Mouse (Mus musculus): ENCODE results near the gene Slfn3. TPM values are rescaled to one million over a fixed set of nuclear protein-coding genes. Genes with fewer than 3 reads are reported as not detected.
"Not testable (repeated sequence)": the region's sequence is repeated elsewhere in the genome, so short reads cannot be mapped to it uniquely, and the experiment has no call there.

Slfn3 gene
- total RNA-seq, 1 experiment = 3.3 TPM

DNA sequence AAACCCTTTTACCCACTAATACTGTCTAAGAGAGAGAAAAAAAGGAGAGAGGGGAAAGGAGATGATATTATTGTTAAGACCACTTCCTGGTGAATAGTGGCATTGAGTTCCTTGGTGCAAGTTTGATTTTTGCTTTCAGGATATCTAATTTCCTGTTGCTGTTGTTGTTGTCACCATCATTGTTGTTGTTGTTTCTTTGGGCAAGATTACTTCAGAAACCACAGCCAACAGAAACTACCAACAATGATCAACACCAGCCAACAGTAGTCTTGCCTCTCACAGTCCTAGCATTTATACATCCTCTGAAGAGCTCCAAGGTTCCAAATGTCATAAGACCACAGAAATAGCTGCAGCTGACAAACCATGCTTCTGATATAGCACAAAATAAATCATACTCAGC is 13.9 kb downstream of the Slfn3 start:
- no peaks in the 10 kb centered on the region for H3K4me1 ChIP-seq (ENCODE audit: control insufficient read depth in 2 of 2, insufficient read depth in 2 of 2, low read length in 2 of 2, poor library complexity in 1 of 2)
- H3K9ac ChIP-seq (ENCODE audit: insufficient read depth, low read depth, low read length, poor library complexity, severe bottlenecking) = no peak overlapping the region
- in situ Hi-C loops (cut with MboI; ENCODE audit: low sequenced_read_pairs in 2 of 2, unreplicated experiment in 2 of 2) = loop anchor here in 1 of 2 experiments (25.0 kb wide), 1 partner anchor 93 kb away; the partner anchor contains the start of gene Slfn1
- H3K27ac ChIP-seq (ENCODE audit: insufficient read depth, low read depth, low read length, poor library complexity, severe bottlenecking) = no peak overlapping the region
- DNase-seq (ENCODE audit: low read depth, low spot score) = no peak
- H3K36me3 ChIP-seq (ENCODE audit: control insufficient read depth, insufficient read depth, low read length, poor library complexity, severe bottlenecking) = no peaks in the 10 kb centered on the region
- H3K9me3 ChIP-seq (ENCODE audit: control insufficient read depth, insufficient read depth, low read depth, low read length) = no peaks in the 10 kb centered on the region
- TF ChIP-seq ZC3H11A (IDR thresholded peaks at IDR 0.05; ENCODE audit: borderline replicate concordance, low read depth, low read length) = no peak
- TF ChIP-seq ZNF384 (IDR thresholded peaks at IDR 0.05; ENCODE audit: low read depth, low read length) = no peak
- no peak for TF ChIP-seq MAFK (IDR thresholded peaks at IDR 0.05; ENCODE audit: insufficient read depth, low read depth, low read length)
- TF ChIP-seq HCFC1 (IDR thresholded peaks at IDR 0.05; ENCODE audit: borderline replicate concordance, insufficient read depth, low read length) = no peak
- TF ChIP-seq CHD2 (IDR thresholded peaks at IDR 0.05; ENCODE audit: low read depth, low read length) = no peak
- no peak overlapping the region for H3K4me3 ChIP-seq (ENCODE audit: insufficient read depth in 1 of 2, low read depth in 1 of 2, low read length in 2 of 2, poor library complexity in 1 of 2, severe bottlenecking in 1 of 2)

DNA sequence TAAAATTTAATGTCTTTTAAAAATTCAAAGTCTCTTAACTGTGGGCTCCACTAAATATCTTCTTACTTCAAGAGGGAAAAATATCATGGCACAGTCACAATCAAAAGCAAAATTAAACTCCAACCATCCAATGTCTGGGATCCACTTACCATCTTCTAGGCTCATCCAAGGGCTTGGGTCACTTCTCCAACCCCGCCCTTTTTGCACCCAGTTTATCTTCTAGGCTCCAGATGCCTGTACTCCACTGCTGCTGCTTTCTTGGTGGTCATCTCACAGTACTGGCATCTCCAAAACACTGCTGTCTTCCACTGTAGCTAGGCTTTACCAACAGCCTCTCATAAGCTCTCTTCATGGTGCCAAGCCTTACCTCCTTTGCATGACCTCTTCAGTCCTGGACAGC is 25.0 kb downstream of the Slfn3 start:
- TF ChIP-seq ZNF384 (IDR thresholded peaks at IDR 0.05; ENCODE audit: low read depth, low read length) = no peak
- no peak for TF ChIP-seq CHD2 (IDR thresholded peaks at IDR 0.05; ENCODE audit: low read depth, low read length)
- no peak for TF ChIP-seq HCFC1 (IDR thresholded peaks at IDR 0.05; ENCODE audit: borderline replicate concordance, insufficient read depth, low read length)
- TF ChIP-seq ZC3H11A (IDR thresholded peaks at IDR 0.05; ENCODE audit: borderline replicate concordance, low read depth, low read length) = no peak
- no peak for TF ChIP-seq MAFK (IDR thresholded peaks at IDR 0.05; ENCODE audit: insufficient read depth, low read depth, low read length)
- H3K4me3 ChIP-seq (ENCODE audit: insufficient read depth in 1 of 2, low read depth in 1 of 2, low read length in 2 of 2, poor library complexity in 1 of 2, severe bottlenecking in 1 of 2) = no peak overlapping the region
- H3K36me3 ChIP-seq (ENCODE audit: control insufficient read depth, insufficient read depth, low read length, poor library complexity, severe bottlenecking) = no peaks in the 10 kb centered on the region
- in situ Hi-C loops (cut with MboI; ENCODE audit: low sequenced_read_pairs in 2 of 2, unreplicated experiment in 2 of 2) = loop anchor here in 1 of 2 experiments (25.0 kb wide), 1 partner anchor 104 kb away; the partner anchor contains the start of gene Slfn1
- H3K4me1 ChIP-seq (ENCODE audit: control insufficient read depth in 2 of 2, insufficient read depth in 2 of 2, low read length in 2 of 2, poor library complexity in 1 of 2) = no peaks in the 10 kb centered on the region
- no peak for DNase-seq (ENCODE audit: low read depth, low spot score)
- H3K9me3 ChIP-seq (ENCODE audit: control insufficient read depth, insufficient read depth, low read depth, low read length) = no peaks in the 10 kb centered on the region
- H3K9ac ChIP-seq (ENCODE audit: insufficient read depth, low read depth, low read length, poor library complexity, severe bottlenecking) = no peak overlapping the region
- no peak overlapping the region for H3K27ac ChIP-seq (ENCODE audit: insufficient read depth, low read depth, low read length, poor library complexity, severe bottlenecking)

DNA sequence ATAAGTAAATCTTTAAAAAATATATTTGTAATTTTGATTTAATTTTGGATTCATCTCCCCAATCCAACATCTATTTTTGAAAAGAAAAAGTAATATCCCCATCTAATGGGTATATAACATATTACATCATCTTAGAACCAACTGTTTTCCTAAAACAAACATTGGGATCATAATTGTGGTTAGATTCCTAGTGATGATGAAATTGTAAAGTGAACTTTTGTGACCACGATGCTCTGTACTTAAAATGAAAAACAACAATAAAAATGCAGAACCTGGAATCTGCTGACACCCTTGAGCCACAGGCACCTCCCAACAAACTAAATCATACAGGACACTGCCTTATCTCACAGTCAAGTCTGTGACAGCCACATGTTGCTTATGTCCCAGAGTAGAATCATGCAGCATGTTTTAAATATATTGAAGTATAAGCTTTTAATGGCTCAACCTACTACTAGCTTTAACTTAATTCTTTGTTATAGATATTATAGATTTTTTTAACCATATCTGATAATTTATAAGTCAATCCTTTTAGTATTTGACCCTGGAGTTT is 30.3 kb downstream of the Slfn3 start:
- no peak overlapping the region for H3K27ac ChIP-seq (ENCODE audit: insufficient read depth, low read depth, low read length, poor library complexity, severe bottlenecking)
- H3K9ac ChIP-seq (ENCODE audit: insufficient read depth, low read depth, low read length, poor library complexity, severe bottlenecking) = no peak overlapping the region
- TF ChIP-seq ZC3H11A (IDR thresholded peaks at IDR 0.05; ENCODE audit: borderline replicate concordance, low read depth, low read length) (no peak), HCFC1 (IDR thresholded peaks at IDR 0.05; ENCODE audit: borderline replicate concordance, insufficient read depth, low read length) (no peak), CHD2 (IDR thresholded peaks at IDR 0.05; ENCODE audit: low read depth, low read length) (no peak), MAFK (IDR thresholded peaks at IDR 0.05; ENCODE audit: insufficient read depth, low read depth, low read length) (no peak), ZNF384 (IDR thresholded peaks at IDR 0.05; ENCODE audit: low read depth, low read length) (no peak)
- no peaks in the 10 kb centered on the region for H3K4me1 ChIP-seq (ENCODE audit: control insufficient read depth in 2 of 2, insufficient read depth in 2 of 2, low read length in 2 of 2, poor library complexity in 1 of 2)
- H3K4me3 ChIP-seq (ENCODE audit: insufficient read depth in 1 of 2, low read depth in 1 of 2, low read length in 2 of 2, poor library complexity in 1 of 2, severe bottlenecking in 1 of 2) = no peak overlapping the region
- DNase-seq (ENCODE audit: low read depth, low spot score) = no peak
- in situ Hi-C loops (cut with MboI; ENCODE audit: low sequenced_read_pairs in 2 of 2, unreplicated experiment in 2 of 2) = loop anchor here in 1 of 2 experiments (25.0 kb wide), 1 partner anchor 109 kb away; the partner anchor contains the start of gene Slfn1
- H3K36me3 ChIP-seq (ENCODE audit: control insufficient read depth, insufficient read depth, low read length, poor library complexity, severe bottlenecking) = no peaks in the 10 kb centered on the region
- H3K9me3 ChIP-seq (ENCODE audit: control insufficient read depth, insufficient read depth, low read depth, low read length) = no peaks in the 10 kb centered on the region

DNA sequence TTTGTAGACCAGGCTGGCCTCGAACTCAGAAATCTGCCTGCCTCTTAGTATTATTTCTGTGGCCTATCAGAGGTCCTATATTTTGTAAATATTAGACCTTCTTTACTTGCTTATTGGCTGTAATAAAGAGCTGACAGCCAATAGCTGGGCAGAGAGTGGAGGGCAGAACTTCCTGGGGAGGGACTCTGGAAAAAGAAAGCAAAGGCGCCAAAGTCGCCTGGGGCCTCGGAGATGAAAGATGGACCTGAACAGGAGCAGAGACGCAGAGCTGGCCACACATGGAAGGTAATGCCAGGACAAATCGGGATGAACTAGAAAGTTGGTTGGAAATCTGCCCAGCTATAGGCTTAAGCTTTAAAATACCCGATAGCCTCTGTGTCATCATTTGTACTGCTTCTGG is 32.2 kb downstream of the Slfn3 start:
- DNase-seq (ENCODE audit: low read depth, low spot score) = no peak
- no peaks in the 10 kb centered on the region for H3K9me3 ChIP-seq (ENCODE audit: control insufficient read depth, insufficient read depth, low read depth, low read length)
- in situ Hi-C loops (cut with MboI; ENCODE audit: low sequenced_read_pairs in 2 of 2, unreplicated experiment in 2 of 2) = loop anchor here in 1 of 2 experiments (25.0 kb wide), 1 partner anchor 111 kb away; the partner anchor contains the start of gene Slfn1
- H3K4me3 ChIP-seq (ENCODE audit: insufficient read depth in 1 of 2, low read depth in 1 of 2, low read length in 2 of 2, poor library complexity in 1 of 2, severe bottlenecking in 1 of 2) = no peak overlapping the region
- H3K4me1 ChIP-seq (ENCODE audit: control insufficient read depth in 2 of 2, insufficient read depth in 2 of 2, low read length in 2 of 2, poor library complexity in 1 of 2) = no peaks in the 10 kb centered on the region
- H3K36me3 ChIP-seq (ENCODE audit: control insufficient read depth, insufficient read depth, low read length, poor library complexity, severe bottlenecking) = no peaks in the 10 kb centered on the region
- H3K9ac ChIP-seq (ENCODE audit: insufficient read depth, low read depth, low read length, poor library complexity, severe bottlenecking) = no peak overlapping the region
- TF ChIP-seq ZNF384 (IDR thresholded peaks at IDR 0.05; ENCODE audit: low read depth, low read length) (no peak), CHD2 (IDR thresholded peaks at IDR 0.05; ENCODE audit: low read depth, low read length) (no peak), ZC3H11A (IDR thresholded peaks at IDR 0.05; ENCODE audit: borderline replicate concordance, low read depth, low read length) (no peak), MAFK (IDR thresholded peaks at IDR 0.05; ENCODE audit: insufficient read depth, low read depth, low read length) (no peak), HCFC1 (IDR thresholded peaks at IDR 0.05; ENCODE audit: borderline replicate concordance, insufficient read depth, low read length) (no peak)
- H3K27ac ChIP-seq (ENCODE audit: insufficient read depth, low read depth, low read length, poor library complexity, severe bottlenecking) = no peak overlapping the region

DNA sequence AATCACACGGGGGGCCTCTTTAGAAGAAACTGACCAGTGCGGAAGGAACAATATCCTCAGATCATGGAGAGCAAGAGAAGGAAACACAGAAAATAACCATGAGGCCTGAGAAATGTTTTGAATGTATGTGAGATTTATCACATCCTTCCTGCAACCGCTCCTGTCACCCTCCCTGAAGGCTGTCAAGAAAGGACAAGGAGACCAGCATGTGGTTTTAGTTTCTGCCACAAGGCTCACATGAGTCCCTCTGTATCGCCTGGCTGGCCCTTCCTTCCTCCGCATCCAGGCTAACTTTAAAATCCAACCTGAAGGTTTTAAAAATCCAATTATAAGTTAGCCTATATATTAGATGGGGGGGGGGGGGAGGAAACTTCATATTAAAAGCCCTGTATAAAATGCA is 32.7 kb downstream of the Slfn3 start:
- not testable (repeated sequence) for H3K4me1 ChIP-seq (ENCODE audit: control insufficient read depth in 2 of 2, insufficient read depth in 2 of 2, low read length in 2 of 2, poor library complexity in 1 of 2); H3K27ac ChIP-seq (ENCODE audit: insufficient read depth, low read depth, low read length, poor library complexity, severe bottlenecking); H3K9me3 ChIP-seq (ENCODE audit: control insufficient read depth, insufficient read depth, low read depth, low read length); H3K9ac ChIP-seq (ENCODE audit: insufficient read depth, low read depth, low read length, poor library complexity, severe bottlenecking); H3K4me3 ChIP-seq (ENCODE audit: insufficient read depth in 1 of 2, low read depth in 1 of 2, low read length in 2 of 2, poor library complexity in 1 of 2, severe bottlenecking in 1 of 2); H3K36me3 ChIP-seq (ENCODE audit: control insufficient read depth, insufficient read depth, low read length, poor library complexity, severe bottlenecking); DNase-seq (ENCODE audit: low read depth, low spot score)
- in situ Hi-C loops (cut with MboI; ENCODE audit: low sequenced_read_pairs in 2 of 2, unreplicated experiment in 2 of 2) = loop anchor here in 1 of 2 experiments (25.0 kb wide), 1 partner anchor 111 kb away; the partner anchor contains the start of gene Slfn1

Measured in ES-E14 (cell line).